Mouse (Mus musculus) embryonic fibroblast, embryonic 13.5 days (primary cell): ENCODE measurements at regions not wholly inside any gene's neighbourhood (a gene's known extent, or its start where the extent isn't known, plus 50 kb on each side); places are given as distances from the start of the nearest gene placed in this dataset.

Experiments
- CTCF ChIP-seq: IDR thresholded peaks from 2 replicates; pipeline ENCODE4 v1.5.1; 2011; ENCODE audit warnings: mild to moderate bottlenecking, control low read depth, low read length, moderate library complexity, borderline replicate concordance; ENCODE audit not compliant: insufficient read depth
- POLR2A ChIP-seq: IDR thresholded peaks from 2 replicates; pipeline ENCODE4 v1.6.1; 2011; ENCODE audit warnings: low read depth, mild to moderate bottlenecking, control low read depth, low read length, moderate library complexity

DNA sequence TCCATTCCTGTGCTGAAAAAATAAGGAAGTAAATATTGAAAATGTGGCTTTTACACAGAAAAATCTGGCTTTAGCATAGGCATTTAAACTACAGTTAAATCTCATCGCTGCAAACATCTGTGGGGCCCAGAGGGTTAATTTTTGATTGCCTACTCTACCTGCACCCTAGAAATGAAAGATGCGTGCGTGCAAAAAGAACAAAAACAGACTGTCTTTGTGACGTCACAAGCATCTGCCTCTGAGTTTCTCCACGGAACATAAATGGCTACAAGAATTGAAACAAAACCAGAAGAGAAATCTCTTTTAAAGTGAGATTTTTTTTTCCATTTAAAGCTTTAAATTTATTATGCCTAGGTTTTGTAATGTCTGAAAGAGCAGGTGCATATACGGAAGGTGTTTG lies 166.0 kb upstream of the Lcorl start:
- TF ChIP-seq CTCF = no peak
- TF ChIP-seq POLR2A = no peak
